Mouse (Mus musculus) gastrocnemius, postnatal 4 days (tissue): ENCODE results near the gene Micall1. TPM values are rescaled to one million over a fixed set of nuclear protein-coding genes. Genes with fewer than 3 reads are reported as not detected.

Source experiments
- DNase-seq, 2 experiments: peaks; one replicate each; pipeline ENCODE4 v3.0.0; 2021 to 2022; ENCODE audit warnings: low spot score in 2 of 2, mixed read lengths in 2 of 2
- total RNA-seq, 2 experiments: library from RNA; stranded (reverse); gene quantifications; 2 replicates each; pipeline ENCODE4 v1.2.3; 2021

The Micall1 gene
- total RNA-seq, 2 experiments from 2014 or later = 26.5 to 29.4 TPM

GRCm38 (mm10) chr15:79164251-79164650, 55.6 kb downstream of the Micall1 start:
- no peak for DNase-seq

- DNase-seq = no peak
These were observed 56.4 kb downstream of the Micall1 start, which contains the start of gene Sox10 for GRCm38 (mm10) chr15:79165140-79165539. TSS of gene Sox10 (minus strand) at chr15:79165240.

GRCm38 (mm10) chr15:79166712-79167111, 58.0 kb downstream of the Micall1 start:
- no peak for DNase-seq

- DNase-seq = no peak
These were observed 68.2 kb downstream of the Micall1 start for GRCm38 (mm10) chr15:79176905-79177304.

GRCm38 (mm10) chr15:79185213-79185612, 76.5 kb downstream of the Micall1 start:
- no peak for DNase-seq

Other genes starting within 250 kb of the Micall1 start
- 10 to 100 TPM; 36.8 to 40.9 TPM for gene Gga1, start 231.7 kb upstream of the Micall1 start, total RNA-seq
- not detected for gene Gm49510, start 209.2 kb upstream of the Micall1 start, total RNA-seq
- gene Sh3bp1, start 209.1 kb upstream of the Micall1 start, total RNA-seq = 10 to 100 TPM; 14.6 to 16.4 TPM
- 10 to 100 TPM; 16.4 to 21.7 TPM for gene Pdxp, start 195.0 kb upstream of the Micall1 start, total RNA-seq
- 1,000 to 10,000 TPM; 1,203 to 1,363 TPM for gene Lgals1, start 182.2 kb upstream of the Micall1 start, total RNA-seq
- gene Nol12, start 174.0 kb upstream of the Micall1 start, total RNA-seq = 10 to 100 TPM; 34.4 to 38.6 TPM
- 10 to 100 TPM; 83.6 to 94.1 TPM for gene Triobp, start 161.2 kb upstream of the Micall1 start, total RNA-seq
- 100 to 1,000 TPM; 212 to 246 TPM for gene H1f0, start 80.4 kb upstream of the Micall1 start, total RNA-seq
- gene Galr3, start 67.0 kb upstream of the Micall1 start, total RNA-seq = not detected
- gene Ankrd54, start 46.0 kb upstream of the Micall1 start, total RNA-seq = 10 to 100 TPM; 11.6 to 13.5 TPM
- 100 to 1,000 TPM; 106 to 111 TPM for gene Eif3l, start 33.7 kb upstream of the Micall1 start, total RNA-seq
- gene Polr2f, start 32.1 kb downstream of the Micall1 start, total RNA-seq = 10 to 100 TPM; 72.2 to 92.4 TPM
- gene 1700088E04Rik, start 32.4 kb downstream of the Micall1 start, total RNA-seq = 1 to 10 TPM in 1 of 2 experiments, under 1 TPM in 1; 0.96 to 1.6 TPM
- 10 to 100 TPM; 11.6 to 13.7 TPM for gene Sox10, start 56.3 kb downstream of the Micall1 start, total RNA-seq
- gene Pick1, start 120.3 kb downstream of the Micall1 start, total RNA-seq = 10 to 100 TPM; 21.9 to 24.2 TPM
- gene Gm49486, start 120.5 kb downstream of the Micall1 start, total RNA-seq = 1 to 10 TPM; 1.2 TPM
- under 1 TPM; 0.29 to 0.36 TPM for gene Slc16a8, start 145.9 kb downstream of the Micall1 start, total RNA-seq
- gene Baiap2l2, start 176.6 kb downstream of the Micall1 start, total RNA-seq = 1 to 10 TPM; 5.0 to 9.0 TPM
- gene Pla2g6, start 219.5 kb downstream of the Micall1 start, total RNA-seq = 10 to 100 TPM; 11.5 to 15.7 TPM
- gene Maff, start 237.7 kb downstream of the Micall1 start, total RNA-seq = 1 to 10 TPM; 3.8 to 4.0 TPM